Mouse (Mus musculus) mouse trophoblast stem cell (cell line): ENCODE data around the gene Slc47a2.
"Not testable (repeated sequence)": the region's sequence is repeated elsewhere in the genome, so short reads cannot be mapped to it uniquely, and the experiment has no call there.

Experiments used
- in situ Hi-C, 2 experiments: fragments of 300-500 bp; cut with MseI, MboI; formaldehyde crosslinking; loops; 2 replicates in 1 of 2; 3 replicates in 1 of 2; pipeline ENCODE4 v1.15.1; 2025

The Slc47a2 gene

DNA sequence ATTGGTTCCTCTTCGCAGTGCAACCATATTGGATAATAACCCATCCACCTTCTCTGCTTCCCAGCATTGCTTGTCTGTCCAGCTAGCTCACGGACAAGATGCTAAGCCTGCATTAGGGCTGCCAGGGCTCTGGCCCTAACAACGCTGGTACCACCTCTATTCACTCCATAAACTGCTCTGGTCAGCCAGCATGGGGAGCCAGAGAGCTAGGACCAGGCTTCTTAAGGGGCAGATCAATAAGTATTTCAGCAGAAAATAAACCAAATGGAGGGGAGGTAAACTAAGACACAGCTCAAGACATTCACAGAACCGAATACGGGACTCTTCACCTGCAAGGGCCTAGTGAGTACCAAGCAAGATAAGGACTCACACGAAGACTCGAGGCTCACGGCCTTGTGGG, 3.5 kb upstream of the Slc47a2 start:
- in situ Hi-C loops = loop anchor here in 1 of 2 experiments (5.0 kb wide), 1 partner anchor 66 kb away; no protein-coding TSS in a partner anchor

- in situ Hi-C loops = no loop called here
These were observed 689 bp downstream of the Slc47a2 start for GRCm38 (mm10) chr11:61341971-61342370.

GRCm38 (mm10) chr11:61341233-61341632, 1.4 kb downstream of the Slc47a2 start:
- in situ Hi-C loops = no loop called here

GRCm38 (mm10) chr11:61340374-61340773, 2.3 kb downstream of the Slc47a2 start:
- in situ Hi-C loops = no loop called here

DNA sequence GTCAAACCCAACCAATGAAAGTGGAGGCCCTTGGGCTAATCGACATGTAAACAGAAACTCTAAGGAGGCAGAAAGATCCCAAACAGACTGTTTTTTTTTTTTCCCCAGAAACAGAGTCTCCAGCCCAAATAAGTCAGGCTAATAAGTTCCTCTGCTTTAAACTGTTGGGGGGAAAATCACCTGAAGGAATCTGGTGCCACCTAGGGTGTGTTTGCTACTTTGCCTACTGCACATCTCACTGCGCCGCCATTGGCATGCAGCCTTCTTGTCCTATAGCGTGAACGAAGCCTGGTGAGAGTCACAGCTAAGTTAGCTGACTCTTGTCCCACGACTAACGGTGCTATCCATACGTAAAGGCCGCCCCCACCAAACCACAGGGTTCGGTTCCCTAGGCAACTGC, 5.1 kb downstream of the Slc47a2 start:
- in situ Hi-C loops = no loop called here

GRCm38 (mm10) chr11:61320904-61321687, 21.6 kb downstream of the Slc47a2 start:
- in situ Hi-C loops = no loop called here

- in situ Hi-C loops = no loop called here
These were observed 22.6 kb downstream of the Slc47a2 start for GRCm38 (mm10) chr11:61319923-61320567.

DNA sequence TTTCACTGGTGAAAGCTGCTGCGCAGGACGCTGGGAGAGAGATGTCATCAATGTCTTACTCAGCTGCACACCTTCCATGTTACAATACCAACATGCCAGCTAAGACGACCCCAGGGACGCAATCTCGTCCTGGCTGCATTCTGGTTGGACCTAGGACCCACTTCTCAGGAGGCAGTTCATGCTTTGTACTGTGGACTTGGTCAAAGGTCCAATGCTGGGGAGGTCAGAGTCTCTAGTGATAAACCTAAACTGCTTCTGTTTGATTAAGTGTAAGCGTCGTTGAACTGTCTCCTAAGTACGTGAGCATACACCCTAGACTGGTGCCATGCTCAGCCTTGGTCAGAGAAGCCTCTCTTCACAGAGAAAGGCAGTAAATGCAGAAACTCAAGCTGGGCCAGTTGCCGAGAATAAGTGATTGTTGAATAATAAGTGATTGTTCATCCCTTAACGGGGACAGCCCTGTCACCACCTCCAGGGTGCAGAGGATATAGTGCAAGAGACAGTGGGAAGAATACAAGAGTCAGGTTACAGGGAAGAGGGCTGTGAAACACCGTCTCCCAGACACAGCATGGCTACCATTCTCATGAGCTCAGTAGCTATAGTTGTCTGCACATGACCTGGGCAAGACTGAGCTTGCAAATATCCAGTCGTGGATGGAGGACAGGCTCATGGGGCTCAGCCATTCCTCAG, 23.3 kb downstream of the Slc47a2 start:
- in situ Hi-C loops = no loop called here

GRCm38 (mm10) chr11:61316864-61317263, 25.8 kb downstream of the Slc47a2 start:
- in situ Hi-C loops = no loop called here

- in situ Hi-C loops = no loop called here
These were observed 32.3 kb downstream of the Slc47a2 start for GRCm38 (mm10) chr11:61310321-61310720.

DNA sequence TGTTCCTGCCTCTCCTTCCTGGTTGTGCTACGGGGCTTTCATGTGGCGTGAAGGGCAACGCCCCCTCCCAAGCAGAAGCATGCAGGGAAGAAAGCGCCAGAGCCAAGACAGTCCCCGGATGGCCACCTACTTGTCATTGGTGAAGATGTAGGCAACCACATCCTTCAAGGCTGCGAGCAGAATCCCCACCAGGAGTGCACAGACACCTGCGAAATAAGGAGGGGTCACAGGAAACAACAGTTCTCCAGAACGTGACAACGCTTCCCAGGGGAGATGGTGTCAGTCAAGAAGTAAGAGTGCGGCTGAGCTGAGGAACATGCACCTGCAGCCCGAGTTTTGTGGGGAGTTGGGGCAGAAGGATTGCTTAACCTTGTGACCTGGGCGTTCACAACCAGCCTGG, 32.8 kb downstream of the Slc47a2 start:
- in situ Hi-C loops = no loop called here

- in situ Hi-C loops = no loop called here
These were observed 34.9 kb downstream of the Slc47a2 start for GRCm38 (mm10) chr11:61307795-61308194.

GRCm38 (mm10) chr11:61305377-61305776, 37.3 kb downstream of the Slc47a2 start:
- in situ Hi-C loops = no loop called here

GRCm38 (mm10) chr11:61304535-61304934, 38.1 kb downstream of the Slc47a2 start:
- in situ Hi-C loops = not testable (repeated sequence)

GRCm38 (mm10) chr11:61300716-61301392, 41.8 kb downstream of the Slc47a2 start:
- in situ Hi-C loops = no loop called here

GRCm38 (mm10) chr11:61300205-61300604, 42.5 kb downstream of the Slc47a2 start:
- in situ Hi-C loops = no loop called here

DNA sequence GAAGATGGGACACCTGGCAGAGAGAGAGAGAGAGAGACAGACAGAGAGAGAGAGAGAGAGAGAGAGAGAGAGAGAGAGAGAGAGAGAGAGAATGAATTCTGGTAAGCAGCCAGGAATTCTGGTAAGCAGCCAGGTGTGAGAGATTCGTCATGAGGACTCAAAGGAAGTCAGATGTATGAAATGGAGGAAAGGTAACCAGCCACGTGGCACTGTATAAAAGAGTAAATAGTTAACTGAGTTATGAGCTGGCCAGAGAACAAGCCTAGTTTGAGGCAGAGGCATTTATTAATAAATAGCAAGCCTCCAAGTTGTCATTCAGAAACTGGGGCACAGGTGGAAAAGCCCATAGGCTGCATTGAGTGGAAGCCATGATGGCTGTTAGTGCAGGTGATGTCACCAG, 44.8 kb downstream of the Slc47a2 start:
- in situ Hi-C loops = no loop called here

GRCm38 (mm10) chr11:61297326-61297725, 45.3 kb downstream of the Slc47a2 start:
- in situ Hi-C loops = no loop called here

GRCm38 (mm10) chr11:61296556-61296955, 46.1 kb downstream of the Slc47a2 start:
- in situ Hi-C loops = no loop called here

GRCm38 (mm10) chr11:61295556-61295955, 47.1 kb downstream of the Slc47a2 start:
- in situ Hi-C loops = no loop called here

DNA sequence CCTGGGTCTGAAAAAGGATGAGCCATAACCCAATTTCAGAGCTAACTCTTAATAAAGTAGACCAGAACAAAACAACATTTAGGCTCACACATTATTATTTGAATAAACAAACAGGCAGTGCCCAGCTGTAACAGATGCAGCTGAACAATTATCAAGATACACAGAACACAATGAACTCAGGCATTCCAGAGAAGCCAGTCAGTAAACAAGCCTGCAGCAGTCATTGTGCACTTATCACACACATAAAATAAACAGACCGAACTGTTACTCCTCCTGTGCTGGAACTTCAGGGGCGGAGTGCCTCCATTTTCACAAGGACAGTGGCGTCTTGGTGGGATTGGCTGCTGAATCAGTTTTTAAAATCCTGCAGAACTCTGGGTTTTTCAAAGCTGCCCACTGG, 48.2 kb downstream of the Slc47a2 start:
- in situ Hi-C loops = no loop called here

DNA sequence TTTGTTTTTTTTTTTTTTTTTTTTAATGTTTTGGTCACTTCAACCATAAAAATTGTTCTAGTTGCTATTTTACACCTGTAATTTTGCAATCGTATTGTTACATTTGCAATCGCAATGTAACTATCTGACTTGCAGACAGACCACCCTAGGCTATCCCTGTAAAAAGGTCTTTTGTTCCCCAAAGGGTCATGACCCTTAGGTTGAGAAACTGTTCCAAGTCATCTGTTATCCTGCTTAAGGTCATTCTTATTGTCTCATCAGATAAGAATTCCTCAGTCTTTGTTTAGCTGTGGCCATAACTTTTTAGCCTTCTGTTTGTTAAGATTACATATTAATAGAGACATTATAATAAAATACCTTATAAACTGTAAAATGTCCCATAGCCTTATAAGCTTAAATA, 49.4 kb downstream of the Slc47a2 start:
- in situ Hi-C loops = no loop called here
